Mouse (Mus musculus) liver, adult 2 months (tissue): ENCODE data around the gene Inpp5k. TPM values are rescaled to one million over a fixed set of nuclear protein-coding genes. Genes with fewer than 3 reads are reported as not detected.

Source experiments
- DNase-seq: peaks from one replicate; pipeline ENCODE4 v3.0.0-alpha.2; 2011; ENCODE audit warnings: low read depth, low spot score; ENCODE audit errors: extremely low read depth
- H3K27ac ChIP-seq: fragments of 200-500 bp; replicated peaks from 2 replicates; pipeline ENCODE4 v1.5.1; 2012; ENCODE audit warnings: low read depth, mild to moderate bottlenecking, control low read depth, inconsistent platforms, low read length; ENCODE audit not compliant: insufficient read depth
- H3K27me3 ChIP-seq: fragments of 200-500 bp; 2 replicates; pipeline ENCODE4 v1.6.1; 2012; ENCODE audit warnings: mild to moderate bottlenecking, moderate library complexity, low read length, inconsistent platforms; ENCODE audit not compliant: control insufficient read depth, insufficient read depth
- H3K36me3 ChIP-seq: fragments of 200-500 bp; 2 replicates; pipeline ENCODE4 v1.6.1; 2012; ENCODE audit warnings: low read length, inconsistent platforms; ENCODE audit not compliant: control insufficient read depth, insufficient read depth
- H3K4me1 ChIP-seq: fragments of 200-500 bp; 2 replicates; pipeline ENCODE4 v1.6.1; 2011; ENCODE audit warnings: low read length; ENCODE audit not compliant: control insufficient read depth, insufficient read depth
- H3K4me3 ChIP-seq: fragments of 200-500 bp; 2 replicates; pipeline ENCODE4 v1.5.1; 2011; ENCODE audit warnings: low read depth, mild to moderate bottlenecking, control low read depth, low read length, moderate library complexity; ENCODE audit not compliant: insufficient read depth
- H3K79me2 ChIP-seq: fragments of 200-500 bp; 2 replicates; pipeline ENCODE4 v1.6.1; 2012; ENCODE audit warnings: inconsistent platforms, mild to moderate bottlenecking, low read length, moderate library complexity; ENCODE audit not compliant: control insufficient read depth, insufficient read depth
- H3K9ac ChIP-seq: fragments of 200-500 bp; 2 replicates; pipeline ENCODE4 v1.6.1; 2012; ENCODE audit warnings: low read depth, mild to moderate bottlenecking, control low read depth, inconsistent platforms, low read length
- CTCF ChIP-seq: fragments of 200-500 bp; IDR thresholded peaks from 2 replicates; pipeline ENCODE4 v1.5.1; 2011; ENCODE audit warnings: low read depth, low read length, control low read depth
- POLR2A ChIP-seq: fragments of 200-500 bp; IDR thresholded peaks from 2 replicates; pipeline ENCODE4 v1.6.1; 2011; ENCODE audit warnings: low read length, control low read depth; ENCODE audit not compliant: insufficient read depth; ENCODE audit errors: extremely low read depth
- WGBS: fragments of 180-500 bp; shearing (Covaris S2); methylation state at CpG from one replicate; pipeline ENCODE4 v1.1.7; 2018; 5-methylcytosine and 5-hydroxymethylcytosine counted together
- polyA plus RNA-seq: library from polyadenylated mRNA; depleted of rRNA; stranded (reverse); fragments of >200 nt; gene quantifications from 2 replicates; pipeline ENCODE4 v1.2.3, GENCODE M21; 2012
- total RNA-seq: library from RNA; depleted of rRNA; stranded (reverse); fragments of >200 nt; gene quantifications from 2 replicates; pipeline ENCODE4 v1.2.3, GENCODE M21; 2014

Gene Inpp5k
- total and polyA plus RNA-seq, 2 experiments, result 12.3 to 17.2 TPM

- H3K27ac ChIP-seq, result peak overlapping the region; percentile 86
- peak overlapping the region; percentile 97 for H3K9ac ChIP-seq
- peaks cover 11% of the 10 kb centered on the region; the same call in 1 of the 2 replicates for H3K4me1 ChIP-seq
- under 1% methylated on average over 43 of the region's 43 CpGs for WGBS
- peak; percentile 55 for DNase-seq
- no peaks in the 10 kb centered on the region for H3K27me3 ChIP-seq
- peaks cover 34% of the 10 kb centered on the region; the same call in 1 of the 2 replicates for H3K79me2 ChIP-seq
- H3K36me3 ChIP-seq, result peaks cover 5% of the 10 kb centered on the region; the same call in 1 of the 2 replicates
- peak overlapping the region; percentile 98 for H3K4me3 ChIP-seq
- TF ChIP-seq CTCF, result peak; percentile 69
- TF ChIP-seq POLR2A, result no peak
Observed at GRCm38 (mm10) chr11:75679439-75680171, 48.8 kb downstream of the Inpp5k start.

GRCm38 (mm10) chr11:75684462-75684861, 53.7 kb downstream of the Inpp5k start:
- no peak for DNase-seq
- H3K27ac ChIP-seq, result no peak overlapping the region
- no peak overlapping the region for H3K9ac ChIP-seq
- peaks cover 28% of the 10 kb centered on the region for H3K4me1 ChIP-seq
- no peak overlapping the region for H3K4me3 ChIP-seq
- peaks cover 6% of the 10 kb centered on the region; the same call in 1 of the 2 replicates for H3K36me3 ChIP-seq
- TF ChIP-seq POLR2A (no peak), CTCF (no peak)
- WGBS, result 96% methylated on average over 5 of the region's 5 CpGs
- H3K79me2 ChIP-seq, result peaks cover 54% of the 10 kb centered on the region; the same call in 1 of the 2 replicates
- H3K27me3 ChIP-seq, result no peaks in the 10 kb centered on the region

- DNase-seq, result no peak
- H3K27ac ChIP-seq, result no peak overlapping the region
- no peak overlapping the region for H3K9ac ChIP-seq
- WGBS, result 55% methylated on average over 2 of the region's 2 CpGs
- peaks cover 29% of the 10 kb centered on the region for H3K4me1 ChIP-seq
- TF ChIP-seq POLR2A (no peak), CTCF (no peak)
- peaks cover 51% of the 10 kb centered on the region; the same call in 1 of the 2 replicates for H3K79me2 ChIP-seq
- H3K36me3 ChIP-seq, result peaks cover 6% of the 10 kb centered on the region; the same call in 1 of the 2 replicates
- H3K27me3 ChIP-seq, result no peaks in the 10 kb centered on the region
- no peak overlapping the region for H3K4me3 ChIP-seq
Observed at GRCm38 (mm10) chr11:75684956-75685355, 54.2 kb downstream of the Inpp5k start.

- Histone ChIP-seq H3K27me3 (no peaks in the 10 kb centered on the region), H3K36me3 (peaks cover 10% of the 10 kb centered on the region), H3K79me2 (peaks cover 49% of the 10 kb centered on the region; the same call in 1 of the 2 replicates), H3K4me3 (no peak overlapping the region), H3K27ac (peak overlapping the region; percentile 58), H3K4me1 (peaks cover 23% of the 10 kb centered on the region), H3K9ac (no peak overlapping the region)
- TF ChIP-seq POLR2A (no peak), CTCF (no peak)
- DNase-seq, result peak; percentile 79
- 43% methylated on average over 2 of the region's 2 CpGs for WGBS
Observed at GRCm38 (mm10) chr11:75687343-75687993, 56.7 kb downstream of the Inpp5k start.

- peaks cover 12% of the 10 kb centered on the region for H3K36me3 ChIP-seq
- peak overlapping the region; percentile 58; the same call in 1 of the 2 replicates for H3K27ac ChIP-seq
- no peak for DNase-seq
- WGBS, result 51% methylated on average over 2 of the region's 2 CpGs
- H3K27me3 ChIP-seq, result no peaks in the 10 kb centered on the region
- peaks cover 23% of the 10 kb centered on the region for H3K4me1 ChIP-seq
- H3K9ac ChIP-seq, result no peak overlapping the region
- H3K4me3 ChIP-seq, result no peak overlapping the region
- H3K79me2 ChIP-seq, result peaks cover 49% of the 10 kb centered on the region; the same call in 1 of the 2 replicates
- TF ChIP-seq POLR2A (no peak), CTCF (no peak)
Observed at GRCm38 (mm10) chr11:75688132-75688531, 57.3 kb downstream of the Inpp5k start.
